Mouse (Mus musculus) forebrain, embryonic 13.5 days (tissue): ENCODE results near the gene Prss21. TPM values are rescaled to one million over a fixed set of nuclear protein-coding genes. Genes with fewer than 3 reads are reported as not detected.
"Not testable (repeated sequence)": the region's sequence is repeated elsewhere in the genome, so short reads cannot be mapped to it uniquely, and the experiment has no call there.

Experiments
- ATAC-seq: fragments of 200-750 bp; cut with Nextera tagmentation; 2 replicates; pipeline ENCODE4 v1.8.0; 2017
- H3K27ac ChIP-seq: fragments of 300-500 bp; sonication (generic); 2 replicates; pipeline ENCODE4 v1.5.1; 2015; ENCODE audit warnings: inconsistent platforms, mild to moderate bottlenecking, moderate library complexity
- H3K27me3 ChIP-seq: fragments of 300-500 bp; sonication (generic); 2 replicates; pipeline ENCODE4 v1.6.1; 2015; ENCODE audit warnings: mild to moderate bottlenecking, inconsistent platforms
- H3K36me3 ChIP-seq: fragments of 300-500 bp; sonication (generic); 2 replicates; pipeline ENCODE4 v1.6.1; 2015; ENCODE audit warnings: mild to moderate bottlenecking, inconsistent platforms; ENCODE audit not compliant: poor library complexity, severe bottlenecking
- H3K4me1 ChIP-seq: fragments of 300-500 bp; sonication (generic); 2 replicates; pipeline ENCODE4 v1.6.1; 2015; ENCODE audit warnings: inconsistent platforms
- H3K4me2 ChIP-seq: fragments of 300-500 bp; sonication (generic); 2 replicates; pipeline ENCODE4 v1.6.1; 2015; ENCODE audit warnings: inconsistent platforms, mild to moderate bottlenecking, moderate library complexity
- H3K4me3 ChIP-seq: fragments of 300-500 bp; sonication (generic); 2 replicates; pipeline ENCODE4 v1.5.1; 2015; ENCODE audit warnings: mild to moderate bottlenecking, inconsistent platforms
- H3K9ac ChIP-seq: fragments of 300-500 bp; sonication (generic); 2 replicates; pipeline ENCODE4 v1.6.1; 2015; ENCODE audit warnings: mild to moderate bottlenecking, inconsistent platforms
- H3K9me3 ChIP-seq: fragments of 300-500 bp; sonication (generic); replicated peaks from 2 replicates; pipeline ENCODE4 v1.6.1; 2016; ENCODE audit warnings: inconsistent platforms
- WGBS: fragments of 180-500 bp; shearing (Covaris S2); methylation state at CpG from one replicate; pipeline ENCODE4 v1.1.7; 2015; 5-methylcytosine and 5-hydroxymethylcytosine counted together
- microRNA-seq: library from miRNA; unstranded; fragments of <30 nt; microRNA quantifications from one replicate; pipeline ENCODE4, GENCODE M21; 2016
- polyA plus RNA-seq: library from polyadenylated mRNA; unstranded; fragments of >200 nt; fragmentation: Nextera tagmentation; extraction: Ambion mirVana; gene quantifications from 2 replicates; pipeline ENCODE4 v1.2.1, GENCODE M21; 2015

Prss21 gene
- polyA plus RNA-seq, 1 experiment from 2014 or later: not detected

GRCm38 (mm10) chr17:23873884-23874856 is 6.3 kb downstream of the Prss21 start:
- no peaks in the 10 kb centered on the region for H3K36me3 ChIP-seq
- no peak overlapping the region for H3K27ac ChIP-seq
- no peak for ATAC-seq
- 46% methylated on average over 8 of the region's 8 CpGs for WGBS
- no peaks in the 10 kb centered on the region for H3K4me1 ChIP-seq
- H3K4me2 ChIP-seq: no peak overlapping the region
- H3K9me3 ChIP-seq: no peaks in the 10 kb centered on the region
- no peak overlapping the region for H3K4me3 ChIP-seq
- H3K9ac ChIP-seq: no peak overlapping the region
- H3K27me3 ChIP-seq: no peaks in the 10 kb centered on the region

GRCm38 (mm10) chr17:23876741-23877140 is 8.9 kb downstream of the Prss21 start:
- no peaks in the 10 kb centered on the region for H3K4me1 ChIP-seq
- WGBS: 52% methylated on average over 3 of the region's 3 CpGs
- no peaks in the 10 kb centered on the region for H3K27me3 ChIP-seq
- no peak overlapping the region for H3K4me3 ChIP-seq
- no peaks in the 10 kb centered on the region for H3K36me3 ChIP-seq
- no peaks in the 10 kb centered on the region for H3K9me3 ChIP-seq
- no peak overlapping the region for H3K27ac ChIP-seq
- no peak overlapping the region for H3K4me2 ChIP-seq
- H3K9ac ChIP-seq: no peak overlapping the region
- ATAC-seq: 0 out of 2 replicates have a peak, but pooled peaks have one; percentile 43

- H3K27ac ChIP-seq: no peak overlapping the region
- no peak overlapping the region for H3K4me2 ChIP-seq
- no peaks in the 10 kb centered on the region for H3K9me3 ChIP-seq
- no peak overlapping the region for H3K9ac ChIP-seq
- no peaks in the 10 kb centered on the region for H3K4me1 ChIP-seq
- H3K36me3 ChIP-seq: no peaks in the 10 kb centered on the region
- no peaks in the 10 kb centered on the region for H3K27me3 ChIP-seq
- WGBS: 95% methylated on average over 2 of the region's 2 CpGs
- no peak for ATAC-seq
- H3K4me3 ChIP-seq: no peak overlapping the region
These were observed 9.3 kb downstream of the Prss21 start for GRCm38 (mm10) chr17:23877166-23877565.

GRCm38 (mm10) chr17:23880576-23880975 is 12.7 kb downstream of the Prss21 start, which contains the start of the genes Dcpp1 and Dcpp2:
TSS of gene Dcpp1 (plus strand) at chr17:23880876.
TSS of gene Dcpp2 (plus strand) at chr17:23880880.
- not testable (repeated sequence) for H3K4me3 ChIP-seq, H3K36me3 ChIP-seq, H3K9me3 ChIP-seq, H3K27ac ChIP-seq, H3K4me2 ChIP-seq, H3K27me3 ChIP-seq, ATAC-seq, H3K9ac ChIP-seq, H3K4me1 ChIP-seq
- 81% methylated on average over 4 of the region's 4 CpGs for WGBS

- H3K36me3 ChIP-seq, H3K9ac ChIP-seq, H3K27ac ChIP-seq, H3K4me3 ChIP-seq, H3K4me1 ChIP-seq, H3K9me3 ChIP-seq, ATAC-seq, H3K27me3 ChIP-seq, H3K4me2 ChIP-seq: not testable (repeated sequence)
- WGBS: 88% methylated on average over 4 of the region's 4 CpGs
These were observed 49.3 kb downstream of the Prss21 start, which contains the start of gene Dcpp3 for GRCm38 (mm10) chr17:23917158-23917557. TSS of gene Dcpp3 (plus strand) at chr17:23917458.

Small RNAs within 50 kb of the gene (microRNA-seq; reads per million reads assigned to microRNA genes)
- gene Mir5125: not detected

Other genes starting within 250 kb of the Prss21 start
- 0.81 and 0.87 TPM in 2 replicates for gene Mmp25, start 222.8 kb upstream of the Prss21 start, polyA plus RNA-seq
- 0.14 and 0.35 TPM in 2 replicates for gene Bicdl2, start 207.6 kb upstream of the Prss21 start, polyA plus RNA-seq
- gene Hcfc1r1, start 194.5 kb upstream of the Prss21 start, polyA plus RNA-seq: 56.8 and 60.3 TPM in 2 replicates
- 45.3 and 47.4 TPM in 2 replicates for gene Thoc6, start 194.2 kb upstream of the Prss21 start, polyA plus RNA-seq
- gene Tnfrsf12a, start 190.6 kb upstream of the Prss21 start, polyA plus RNA-seq: 3.8 and 5.5 TPM in 2 replicates
- 0.30 and 0.50 TPM in 2 replicates for gene Cldn6, start 188.8 kb upstream of the Prss21 start, polyA plus RNA-seq
- gene Cldn9, start 184.0 kb upstream of the Prss21 start, polyA plus RNA-seq: 2.0 and 3.3 TPM in 2 replicates
- not detected in 2 replicates for gene 1520401A03Rik, start 145.3 kb upstream of the Prss21 start, polyA plus RNA-seq
- gene Pkmyt1, start 141.7 kb upstream of the Prss21 start, polyA plus RNA-seq: 36.7 and 41.0 TPM in 2 replicates
- 29.8 and 32.7 TPM in 2 replicates for gene Paqr4, start 127.2 kb upstream of the Prss21 start, polyA plus RNA-seq
- 0.24 and 0.37 TPM in 2 replicates for gene Kremen2, start 122.2 kb upstream of the Prss21 start, polyA plus RNA-seq
- gene Flywch1, start 96.5 kb upstream of the Prss21 start, polyA plus RNA-seq: 165 and 176 TPM in 2 replicates
- gene Flywch2, start 82.0 kb upstream of the Prss21 start, polyA plus RNA-seq: 34.3 and 40.1 TPM in 2 replicates
- gene Srrm2, start 77.5 kb upstream of the Prss21 start, polyA plus RNA-seq: 605 and 611 TPM in 2 replicates
- gene Elob, start 38.9 kb upstream of the Prss21 start, polyA plus RNA-seq: 1,249 and 1,327 TPM in 2 replicates
- not detected in 2 replicates for gene Prss33, start 32.0 kb upstream of the Prss21 start, polyA plus RNA-seq
- gene Prss32, start 24.2 kb upstream of the Prss21 start, polyA plus RNA-seq: not detected in 2 replicates
- 1.2 and 1.3 TPM in 2 replicates for gene Prss41, start 23.9 kb upstream of the Prss21 start, polyA plus RNA-seq
- not detected in 2 replicates for gene Dcpp1, start 12.8 kb downstream of the Prss21 start, polyA plus RNA-seq
- not detected in 2 replicates for gene Dcpp2, start 12.8 kb downstream of the Prss21 start, polyA plus RNA-seq
- not detected in 2 replicates for gene Dcpp3, start 49.4 kb downstream of the Prss21 start, polyA plus RNA-seq
- not detected in 2 replicates for gene Sbp, start 73.6 kb downstream of the Prss21 start, polyA plus RNA-seq
- not detected in 2 replicates for gene Sbpl, start 87.2 kb downstream of the Prss21 start, polyA plus RNA-seq
- gene Prss30, start 112.5 kb downstream of the Prss21 start, polyA plus RNA-seq: not detected in 2 replicates
- gene Prss22, start 130.0 kb downstream of the Prss21 start, polyA plus RNA-seq: not detected in 2 replicates
- gene Prss27, start 170.1 kb downstream of the Prss21 start, polyA plus RNA-seq: 0.19 and 0.26 TPM in 2 replicates
- gene Kctd5, start 205.4 kb downstream of the Prss21 start, polyA plus RNA-seq: 85.4 and 88.6 TPM in 2 replicates